Mouse (Mus musculus) G1E (cell line): ENCODE measurements around the gene Etnk2.

Experiments
- CTCF ChIP-seq: IDR thresholded peaks from 2 replicates; pipeline ENCODE4 v1.5.1; 2012; ENCODE audit warnings: low read depth, low read length, inconsistent platforms, mixed read lengths
- GATA1 ChIP-seq: IDR thresholded peaks from 2 replicates; pipeline ENCODE4 v1.6.1; 2012; ENCODE audit warnings: borderline replicate concordance, low read length, inconsistent platforms, mixed read lengths
- POLR2AphosphoS5 ChIP-seq: IDR thresholded peaks from 2 replicates; pipeline ENCODE4 v1.6.1; 2012; ENCODE audit warnings: low read depth, low read length, inconsistent platforms; ENCODE audit not compliant: insufficient replicate concordance
- TAL1 ChIP-seq: conservative IDR thresholded peaks from 2 replicates; pipeline ENCODE4 v1.6.1; 2012; ENCODE audit warnings: low read depth, low read length, inconsistent platforms, mixed read lengths

DNA sequence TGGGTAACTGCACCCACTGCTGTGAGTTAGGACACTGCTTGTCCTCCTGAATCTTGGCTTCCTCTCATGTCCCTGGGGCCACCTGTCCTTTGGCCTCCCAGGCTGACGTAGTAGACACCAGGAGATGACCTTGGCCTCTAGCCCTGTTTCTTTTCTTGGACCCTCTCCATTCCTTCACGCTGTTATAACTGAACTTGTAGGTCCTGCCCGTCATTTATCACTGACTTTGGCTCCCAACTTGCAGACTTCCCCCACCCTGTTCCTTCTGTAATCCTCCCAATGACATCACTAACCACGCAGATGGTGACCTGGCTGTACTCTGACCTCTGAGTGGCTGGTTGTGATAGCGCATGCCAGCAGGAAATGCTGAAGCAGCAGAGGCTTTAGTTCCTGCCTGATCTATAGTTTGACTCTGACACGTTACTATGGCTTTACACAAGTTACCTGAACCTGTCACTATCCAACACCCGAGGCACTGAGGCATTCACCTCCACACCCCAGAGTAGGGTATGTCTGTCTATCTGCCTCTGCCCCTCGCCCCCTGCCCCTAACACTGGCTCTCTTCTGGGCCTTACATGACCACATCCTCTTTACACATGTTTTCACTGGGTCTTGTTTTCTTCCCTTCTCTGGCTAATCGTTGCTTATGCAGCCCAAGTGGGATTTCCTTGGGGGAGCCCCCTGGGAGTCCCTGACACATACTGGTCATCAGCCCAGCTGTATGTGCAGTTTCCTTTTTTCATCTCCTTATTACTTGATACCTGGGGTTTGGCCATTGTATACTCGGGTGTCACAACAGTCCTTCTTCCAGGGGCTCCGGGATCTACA, 15.5 kb upstream of the Etnk2 start:
- TF ChIP-seq CTCF (no peak), TAL1 (no peak), GATA1 (no peak), POLR2AphosphoS5 (no peak)
